Mouse (Mus musculus) CH12.LX (cell line): ENCODE results near the gene Cryga. TPM values are rescaled to one million over a fixed set of nuclear protein-coding genes. Genes with fewer than 3 reads are reported as not detected.

Experiments
- DNase-seq: peaks from one replicate; pipeline ENCODE4 v3.0.0-alpha.2; 2013; ENCODE audit errors: extremely low read depth
- H3K27ac ChIP-seq: 2 replicates; pipeline ENCODE4 v1.5.1; 2012; ENCODE audit warnings: low read depth, mild to moderate bottlenecking, control low read depth, moderate library complexity; ENCODE audit not compliant: insufficient read depth
- H3K27me3 ChIP-seq: replicated peaks from 2 replicates; pipeline ENCODE3; 2012; ENCODE audit warnings: inconsistent platforms
- H3K36me3 ChIP-seq, 2 experiments: replicated peaks in 1 of 2; 2 replicates each; pipeline versions ENCODE3 to v1.6.1; 2012; ENCODE audit warnings: inconsistent platforms in 1 of 2, low read length in 1 of 2, mild to moderate bottlenecking in 1 of 2, mixed read lengths in 1 of 2, moderate library complexity in 1 of 2; ENCODE audit not compliant: control insufficient read depth in 1 of 2, insufficient read depth in 1 of 2
- H3K4me1 ChIP-seq, 2 experiments: 2 replicates each; pipeline ENCODE4 v1.6.1; 2012; ENCODE audit warnings: inconsistent platforms in 1 of 2, moderate library complexity in 1 of 2; ENCODE audit not compliant: insufficient read depth in 2 of 2, control insufficient read depth in 1 of 2
- H3K4me2 ChIP-seq: 2 replicates; pipeline ENCODE4 v1.6.1; 2012; ENCODE audit warnings: low read depth, mild to moderate bottlenecking, control low read depth; ENCODE audit not compliant: poor library complexity, insufficient read depth, severe bottlenecking
- H3K4me3 ChIP-seq, 3 experiments: fragments of 150-350 bp in 1 of 3; sonication (generic) in 1 of 3; replicated peaks in 1 of 3; 2 replicates each; pipeline versions ENCODE3 to v1.5.1; 2011 to 2012; ENCODE audit warnings: low read depth in 2 of 3, low read length in 2 of 3, mild to moderate bottlenecking in 2 of 3, moderate library complexity in 2 of 3, control low read depth in 1 of 3, improper control_type of control experiment in 1 of 3, inconsistent platforms in 1 of 3, mixed read lengths in 1 of 3; ENCODE audit not compliant: poor library complexity in 1 of 3
- H3K79me2 ChIP-seq: replicated peaks from 2 replicates; pipeline ENCODE4 v1.6.1; 2012; ENCODE audit warnings: mild to moderate bottlenecking, moderate library complexity; ENCODE audit not compliant: control insufficient read depth, poor library complexity, insufficient read depth, severe bottlenecking; ENCODE audit errors: extremely low read depth
- H3K9ac ChIP-seq: 2 replicates; pipeline ENCODE4 v1.6.1; 2012; ENCODE audit warnings: low read depth, mild to moderate bottlenecking, control low read depth, moderate library complexity; ENCODE audit not compliant: insufficient read depth
- H3K9me3 ChIP-seq: replicated peaks from 2 replicates; pipeline ENCODE3; 2012; ENCODE audit warnings: low read length, inconsistent platforms, mixed read lengths
- BHLHE40 ChIP-seq: IDR thresholded peaks from 2 replicates; pipeline ENCODE4 v1.6.1; 2011; ENCODE audit warnings: mild to moderate bottlenecking, low read depth, low read length, improper control_type of control experiment
- CHD2 ChIP-seq: IDR thresholded peaks from 2 replicates; pipeline ENCODE4 v1.6.1; 2011; ENCODE audit warnings: low read length, improper control_type of control experiment
- CTCF ChIP-seq, 2 experiments: IDR thresholded peaks in 1 of 2; conservative IDR thresholded peaks in 1 of 2; 2 replicates each; pipeline ENCODE4 v1.5.1; 2011 to 2012; ENCODE audit warnings: low read depth in 2 of 2, low read length in 2 of 2, improper control_type of control experiment in 1 of 2, inconsistent platforms in 1 of 2, mild to moderate bottlenecking in 1 of 2, moderate library complexity in 1 of 2
- E2F4 ChIP-seq: IDR thresholded peaks from 2 replicates; pipeline ENCODE4 v1.6.1; 2011; ENCODE audit warnings: low read depth, low read length, improper control_type of control experiment; ENCODE audit not compliant: insufficient replicate concordance
- ELF1 ChIP-seq: IDR thresholded peaks from 2 replicates; pipeline ENCODE4 v1.6.1; 2014; ENCODE audit warnings: low read depth, mild to moderate bottlenecking, inconsistent platforms, low read length, improper control_type of control experiment
- ETS1 ChIP-seq: conservative IDR thresholded peaks from 2 replicates; pipeline ENCODE4 v1.6.1; 2012; ENCODE audit warnings: low read depth, mild to moderate bottlenecking, inconsistent platforms, low read length, improper control_type of control experiment, moderate library complexity
- HCFC1 ChIP-seq: IDR thresholded peaks from 2 replicates; pipeline ENCODE4 v1.6.1; 2012; ENCODE audit warnings: low read depth, mild to moderate bottlenecking, inconsistent platforms, low read length, improper control_type of control experiment
- JUND ChIP-seq: conservative IDR thresholded peaks from 2 replicates; pipeline ENCODE4 v1.6.1; 2011; ENCODE audit warnings: low read depth, low read length, improper control_type of control experiment
- KAT2A ChIP-seq: IDR thresholded peaks from 2 replicates; pipeline ENCODE4 v1.6.1; 2012; ENCODE audit warnings: low read length, improper control_type of control experiment, inconsistent platforms; ENCODE audit not compliant: insufficient replicate concordance
- MAFK ChIP-seq: IDR thresholded peaks from 2 replicates; pipeline ENCODE4 v1.6.1; 2011; ENCODE audit warnings: low read length, improper control_type of control experiment; ENCODE audit not compliant: insufficient replicate concordance
- MAX ChIP-seq: IDR thresholded peaks from 2 replicates; pipeline ENCODE4 v1.6.1; 2011; ENCODE audit warnings: low read length, improper control_type of control experiment
- MAZ ChIP-seq: IDR thresholded peaks from 2 replicates; pipeline ENCODE4 v1.6.1; 2012; ENCODE audit warnings: low read depth, mild to moderate bottlenecking, inconsistent platforms, low read length, improper control_type of control experiment, moderate library complexity
- MEF2A ChIP-seq: IDR thresholded peaks from 2 replicates; pipeline ENCODE4 v1.6.1; 2014; ENCODE audit warnings: low read depth, mild to moderate bottlenecking, inconsistent platforms, low read length, improper control_type of control experiment, borderline replicate concordance
- MXI1 ChIP-seq: IDR thresholded peaks from 2 replicates; pipeline ENCODE4 v1.6.1; 2011; ENCODE audit warnings: mild to moderate bottlenecking, low read depth, low read length, improper control_type of control experiment
- MYC ChIP-seq: IDR thresholded peaks from 2 replicates; pipeline ENCODE4 v1.6.1; 2011; ENCODE audit warnings: low read depth, mild to moderate bottlenecking, improper control_type of control experiment, low read length
- NELFE ChIP-seq: IDR thresholded peaks from 2 replicates; pipeline ENCODE4 v1.6.1; 2011; ENCODE audit warnings: low read depth, low read length, improper control_type of control experiment
- NRF1 ChIP-seq: IDR thresholded peaks from 2 replicates; pipeline ENCODE4 v1.6.1; 2014; ENCODE audit warnings: low read depth, mild to moderate bottlenecking, inconsistent platforms, low read length, improper control_type of control experiment, moderate library complexity
- PAX5 ChIP-seq: IDR thresholded peaks from 2 replicates; pipeline ENCODE4 v1.6.1; 2012; ENCODE audit warnings: low read length, inconsistent platforms, mixed read lengths
- POLR2A ChIP-seq: IDR thresholded peaks from 2 replicates; pipeline ENCODE4 v1.6.1; 2011; ENCODE audit warnings: low read depth, mild to moderate bottlenecking, improper control_type of control experiment, low read length
- RAD21 ChIP-seq: IDR thresholded peaks from 2 replicates; pipeline ENCODE4 v1.6.1; 2011; ENCODE audit warnings: low read depth, mild to moderate bottlenecking, low read length, improper control_type of control experiment, moderate library complexity
- RCOR1 ChIP-seq: conservative IDR thresholded peaks from 2 replicates; pipeline ENCODE4 v1.6.1; 2012; ENCODE audit warnings: low read depth, mild to moderate bottlenecking, inconsistent platforms, low read length, improper control_type of control experiment
- SIN3A ChIP-seq: IDR thresholded peaks from 2 replicates; pipeline ENCODE4 v1.6.1; 2012; ENCODE audit warnings: low read length, improper control_type of control experiment, inconsistent platforms
- SMC3 ChIP-seq: IDR thresholded peaks from 2 replicates; pipeline ENCODE4 v1.6.1; 2011; ENCODE audit warnings: low read depth, low read length, improper control_type of control experiment
- TBP ChIP-seq: conservative IDR thresholded peaks from 2 replicates; pipeline ENCODE4 v1.6.1; 2011; ENCODE audit warnings: low read depth, low read length, improper control_type of control experiment
- TCF12 ChIP-seq: IDR thresholded peaks from 2 replicates; pipeline ENCODE4 v1.6.1; 2014; ENCODE audit warnings: low read depth, mild to moderate bottlenecking, inconsistent platforms, low read length, improper control_type of control experiment
- USF1 ChIP-seq: IDR thresholded peaks from 2 replicates; pipeline ENCODE4 v1.6.1; 2014; ENCODE audit warnings: low read depth, mild to moderate bottlenecking, inconsistent platforms, low read length, improper control_type of control experiment
- USF2 ChIP-seq: conservative IDR thresholded peaks from 2 replicates; pipeline ENCODE4 v1.6.1; 2011; ENCODE audit warnings: low read depth, low read length, improper control_type of control experiment
- ZC3H11A ChIP-seq: IDR thresholded peaks from 2 replicates; pipeline ENCODE4 v1.6.1; 2012; ENCODE audit warnings: low read depth, mild to moderate bottlenecking, inconsistent platforms, low read length, improper control_type of control experiment
- ZKSCAN1 ChIP-seq: IDR thresholded peaks from 2 replicates; pipeline ENCODE4 v1.6.1; 2012; ENCODE audit warnings: low read depth, inconsistent platforms, low read length, improper control_type of control experiment, borderline replicate concordance
- ZMIZ1 ChIP-seq: IDR thresholded peaks from 2 replicates; pipeline ENCODE4 v1.6.1; 2012; ENCODE audit warnings: low read depth, mild to moderate bottlenecking, inconsistent platforms, low read length, improper control_type of control experiment
- ZNF384 ChIP-seq: IDR thresholded peaks from 2 replicates; pipeline ENCODE4 v1.6.1; 2012; ENCODE audit warnings: low read depth, low read length, improper control_type of control experiment, inconsistent platforms
- dilution Hi-C: fragments of 300-500 bp; cut with MboI; formaldehyde crosslinking; loops from 2 replicates; pipeline ENCODE4 v1.14.3; 2020; ENCODE audit warnings: low sequenced_read_pairs; ENCODE audit not compliant: extremely low pct_unique_long_range_greater_than_20kb, extremely low pct_ligation_motif_present
- in situ Hi-C: fragments of 300-500 bp; cut with MboI; formaldehyde crosslinking; loops from 3 replicates; pipeline ENCODE4 v1.14.3; 2019; ENCODE audit warnings: low sequenced_read_pairs, low pct_ligation_motif_present, low pct_unique_long_range_greater_than_20kb, mixed read lengths
- polyA plus RNA-seq: library from polyadenylated mRNA; unstranded; fragments of >175 nt; gene quantifications from 2 replicates; pipeline ENCODE4 v1.2.1, GENCODE M21; 2012; ENCODE audit warnings: low read depth; ENCODE audit not compliant: insufficient read length
- total RNA-seq, 2 experiments: library from RNA; depleted of rRNA; stranded (reverse); fragments of 300-350 nt in 1 of 2; fragments of >200 nt in 1 of 2; gene quantifications; 2 replicates each; pipeline ENCODE4 v1.2.3; 2012 to 2014

Gene Cryga
- total and polyA plus RNA-seq, 3 experiments, result not detected

GRCm38 (mm10) chr1:65109756-65110435, 6.7 kb upstream of the Cryga start:
- in situ Hi-C loops (loop anchor here (10.0 kb wide), 1 partner anchor 65 kb away; no protein-coding TSS in a partner anchor), dilution Hi-C loops (no loop called here)
- TF ChIP-seq ZNF384 (no peak), SIN3A (no peak), ZKSCAN1 (no peak), USF1 (no peak), ZMIZ1 (no peak), CTCF (conservative IDR thresholded peaks at IDR 0.05 in 1 of 2, IDR thresholded peaks at IDR 0.05 in 1 of 2; ENCODE audit: low read depth in 2 of 2, low read length in 2 of 2) (no peak), TBP (no peak), CHD2 (no peak), MAZ (no peak), NRF1 (no peak), NELFE (no peak), USF2 (no peak), E2F4 (no peak), POLR2A (no peak), TCF12 (no peak), ETS1 (no peak), MAX (no peak), BHLHE40 (no peak), HCFC1 (no peak), MAFK (no peak)
- no peak overlapping the region for H3K4me3 ChIP-seq
- no peaks in the 10 kb centered on the region for H3K27me3 ChIP-seq
- no peaks in the 10 kb centered on the region for H3K79me2 ChIP-seq
- H3K27ac ChIP-seq, result no peak overlapping the region
- no peak for DNase-seq
- no peaks in the 10 kb centered on the region for H3K36me3 ChIP-seq
- no peak overlapping the region for H3K4me2 ChIP-seq
- no peaks in the 10 kb centered on the region for H3K9me3 ChIP-seq
- H3K4me1 ChIP-seq, result peaks cover 0 to 22% of the 10 kb centered on the region in 2 experiments; a peak in 2 of 4 replicates
- no peak overlapping the region for H3K9ac ChIP-seq

- Histone ChIP-seq H3K27me3 (no peaks in the 10 kb centered on the region), H3K9ac (no peak overlapping the region)
- TF ChIP-seq MXI1 (no peak), ELF1 (no peak), SMC3 (no peak), BHLHE40 (no peak), PAX5 (no peak), ZNF384 (no peak), NELFE (no peak), MYC (no peak), ZC3H11A (no peak), USF1 (no peak), POLR2A (no peak), KAT2A (no peak), TCF12 (no peak), SIN3A (no peak), MEF2A (no peak), RCOR1 (no peak), RAD21 (no peak), JUND (no peak), USF2 (no peak), CHD2 (no peak)
- TF ChIP-seq, all 38 proteins: peak for 0
- DNase-seq, result no peak
- dilution Hi-C loops (no loop called here), in situ Hi-C loops (no loop called here)
- no peaks in the 10 kb centered on the region for H3K79me2 ChIP-seq
- peaks cover 0 to 22% of the 10 kb centered on the region in 2 experiments; a peak in 2 of 4 replicates for H3K4me1 ChIP-seq
- H3K4me2 ChIP-seq, result no peak overlapping the region
- H3K36me3 ChIP-seq, result no peaks in the 10 kb centered on the region
- H3K9me3 ChIP-seq, result no peaks in the 10 kb centered on the region
- H3K27ac ChIP-seq, result no peak overlapping the region
- no peak overlapping the region for H3K4me3 ChIP-seq
Observed at GRCm38 (mm10) chr1:65109196-65109595, 6.0 kb upstream of the Cryga start.
